Mouse (Mus musculus) cerebellum, adult 2 months (tissue): ENCODE data around the gene Krt76. TPM values are rescaled to one million over a fixed set of nuclear protein-coding genes. Genes with fewer than 3 reads are reported as not detected.

Source experiments
- DNase-seq, 2 experiments: peaks; one replicate each; pipeline ENCODE4 v3.0.0; 2021
- H3K27ac ChIP-seq: fragments of 200-500 bp; 2 replicates; pipeline ENCODE4 v1.5.1; 2012; ENCODE audit warnings: low read length, control low read depth, inconsistent platforms; ENCODE audit not compliant: insufficient read depth
- H3K27me3 ChIP-seq: fragments of 200-500 bp; 2 replicates; pipeline ENCODE4 v1.6.1; 2012; ENCODE audit warnings: inconsistent platforms, mild to moderate bottlenecking, low read length, moderate library complexity; ENCODE audit not compliant: control insufficient read depth, insufficient read depth
- H3K4me1 ChIP-seq: fragments of 200-500 bp; 2 replicates; pipeline ENCODE4 v1.6.1; 2011; ENCODE audit warnings: low read length; ENCODE audit not compliant: control insufficient read depth, insufficient read depth
- H3K4me3 ChIP-seq: fragments of 200-500 bp; replicated peaks from 2 replicates; pipeline ENCODE3; 2011; ENCODE audit warnings: mild to moderate bottlenecking, low read depth, low read length, control low read depth; ENCODE audit not compliant: insufficient read depth
- CTCF ChIP-seq: fragments of 200-500 bp; IDR thresholded peaks from 2 replicates; pipeline ENCODE4 v1.5.1; 2011; ENCODE audit warnings: low read depth, mild to moderate bottlenecking, control low read depth, low read length, moderate library complexity, borderline replicate concordance; ENCODE audit not compliant: insufficient read depth
- POLR2A ChIP-seq: fragments of 200-500 bp; IDR thresholded peaks from 2 replicates; pipeline ENCODE4 v1.6.1; 2011; ENCODE audit warnings: low read length, control low read depth, borderline replicate concordance; ENCODE audit not compliant: insufficient read depth
- WGBS: fragments of 180-500 bp; shearing (Covaris S2); methylation state at CpG from one replicate; pipeline ENCODE4 v1.1.7; 2018; 5-methylcytosine and 5-hydroxymethylcytosine counted together
- polyA plus RNA-seq: library from polyadenylated mRNA; depleted of rRNA; stranded (reverse); fragments of >200 nt; gene quantifications from 2 replicates; pipeline ENCODE4 v1.2.3, GENCODE M21; 2012; rRNA removed

The Krt76 gene
- polyA plus RNA-seq = 0.05 TPM in 1 of 2 replicates, not detected in the other

- WGBS = 67% methylated on average over 4 of the region's 4 CpGs
- Histone ChIP-seq H3K27ac (no peak within 1 kb of the TSS), H3K4me3 (no peak within 1 kb of the TSS), H3K27me3 (no peaks in the 10 kb centered on the region), H3K4me1 (no peaks in the 10 kb centered on the region)
- no peak for DNase-seq
- TF ChIP-seq CTCF (no peak), POLR2A (no peak)
Measured at GRCm38 (mm10) chr15:101892820-101893219, at the start of gene Krt76. Gene Krt76 (minus strand): TSS chr15:101892920.

- H3K4me3 ChIP-seq = no peak overlapping the region
- 54% methylated on average over 8 of the region's 8 CpGs for WGBS
- DNase-seq = no peak
- no peaks in the 10 kb centered on the region for H3K27me3 ChIP-seq
- no peaks in the 10 kb centered on the region for H3K4me1 ChIP-seq
- no peak overlapping the region for H3K27ac ChIP-seq
- TF ChIP-seq POLR2A (no peak), CTCF (no peak)
Measured at GRCm38 (mm10) chr15:101941948-101942347, 49.2 kb upstream of the Krt76 start.

- Histone ChIP-seq H3K27me3 (no peaks in the 10 kb centered on the region), H3K4me3 (no peak within 1 kb of the TSS), H3K4me1 (no peaks in the 10 kb centered on the region), H3K27ac (no peak within 1 kb of the TSS)
- DNase-seq = no peak
- WGBS = 61% methylated on average over 6 of the region's 6 CpGs
- TF ChIP-seq POLR2A (no peak), CTCF (no peak)
Measured at GRCm38 (mm10) chr15:101940274-101940829, 47.6 kb upstream of the Krt76 start, which contains the start of gene Krt79. Gene Krt79 (minus strand): TSS chr15:101940324.

- DNase-seq = no peak
- TF ChIP-seq POLR2A = no peak
- TF ChIP-seq CTCF = no peak
- WGBS = 86% methylated on average over 9 of the region's 9 CpGs
Measured at GRCm38 (mm10) chr15:101938600-101939308, 46.0 kb upstream of the Krt76 start.

GRCm38 (mm10) chr15:101933024-101933423, 40.3 kb upstream of the Krt76 start:
- TF ChIP-seq POLR2A (no peak), CTCF (no peak)
- Histone ChIP-seq H3K4me3 (no peak overlapping the region), H3K27me3 (no peaks in the 10 kb centered on the region), H3K4me1 (peaks cover 4% of the 10 kb centered on the region; the same call in 1 of the 2 replicates), H3K27ac (no peak overlapping the region)
- 70% methylated on average over 6 of the region's 6 CpGs for WGBS
- no peak for DNase-seq

More at GRCm38 (mm10) chr15:101938600-101939308, 46.0 kb upstream of the Krt76 start:
- Histone ChIP-seq H3K27ac (no peak overlapping the region), H3K27me3 (no peaks in the 10 kb centered on the region), H3K4me1 (no peaks in the 10 kb centered on the region), H3K4me3 (no peak overlapping the region)

DNA sequence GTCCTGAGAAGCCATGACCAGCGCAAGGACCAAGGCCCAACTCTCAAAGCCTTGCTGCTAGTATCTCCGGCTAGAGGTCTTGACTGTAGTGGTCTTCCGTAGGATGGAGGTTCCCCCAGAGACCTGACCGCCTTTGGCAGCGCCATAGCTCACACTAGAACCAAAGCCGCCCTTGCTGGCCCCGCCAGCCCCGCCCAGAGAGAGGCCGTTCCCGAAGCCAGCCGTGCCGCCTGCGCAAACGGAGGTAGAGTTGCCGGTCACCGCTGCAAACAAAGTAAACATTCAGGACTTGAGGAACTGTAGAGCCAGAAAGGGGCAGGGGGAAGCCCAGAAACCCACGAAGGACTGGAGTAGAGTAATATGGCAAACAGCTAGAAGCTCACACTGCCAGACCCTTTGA, 36.9 kb upstream of the Krt76 start:
- Histone ChIP-seq H3K4me1 (peaks cover 4% of the 10 kb centered on the region; the same call in 1 of the 2 replicates), H3K27ac (no peak overlapping the region), H3K4me3 (no peak overlapping the region), H3K27me3 (no peaks in the 10 kb centered on the region)
- TF ChIP-seq CTCF (no peak), POLR2A (no peak)
- WGBS = 12% methylated on average over 17 of the region's 17 CpGs
- no peak for DNase-seq

- no peak for DNase-seq
- H3K4me3 ChIP-seq = no peak overlapping the region
- H3K4me1 ChIP-seq = peaks cover 4% of the 10 kb centered on the region; the same call in 1 of the 2 replicates
- no peaks in the 10 kb centered on the region for H3K27me3 ChIP-seq
- TF ChIP-seq POLR2A (no peak), CTCF (no peak)
- WGBS = 34% methylated on average over 9 of the region's 9 CpGs
- H3K27ac ChIP-seq = no peak overlapping the region
Measured at GRCm38 (mm10) chr15:101929087-101929486, 36.4 kb upstream of the Krt76 start.

DNA sequence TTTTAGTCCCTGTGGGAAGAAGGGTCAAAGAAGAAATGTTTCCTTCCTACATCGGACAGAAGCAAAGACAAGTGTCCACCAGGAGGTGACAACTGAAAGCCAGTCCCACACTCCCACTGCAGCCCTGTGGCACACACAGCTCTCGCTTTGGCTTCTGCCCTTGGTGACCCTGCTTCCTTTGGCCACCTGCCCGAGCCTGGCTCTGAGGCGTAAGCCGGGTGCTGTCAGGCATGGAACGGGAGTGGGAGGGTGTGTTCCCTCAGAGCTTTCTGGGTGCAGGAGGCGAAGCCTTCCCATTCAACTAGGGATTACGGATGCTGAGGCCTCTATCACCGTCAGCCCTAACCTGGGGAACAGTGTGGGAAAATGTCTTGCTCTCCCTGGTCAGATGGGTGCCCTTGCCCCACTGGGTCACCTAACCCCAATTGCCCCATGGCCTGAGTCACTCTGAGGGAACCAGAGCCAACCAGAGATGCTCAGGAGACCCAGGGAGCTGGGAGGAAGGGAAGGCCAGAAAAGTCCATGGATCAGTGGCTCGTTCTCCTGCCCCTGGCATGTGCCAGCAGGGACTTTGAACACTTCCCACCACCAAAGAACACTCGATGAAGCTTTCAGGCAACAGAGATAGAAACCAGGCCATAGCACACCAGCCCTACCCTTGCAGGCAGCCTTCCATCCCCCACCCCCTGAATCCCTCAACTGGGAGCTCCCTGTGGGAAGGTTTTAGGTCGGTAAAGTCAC, 34.8 kb upstream of the Krt76 start:
- WGBS = 54% methylated on average over 12 of the region's 12 CpGs
- Histone ChIP-seq H3K4me1 (peaks cover 4% of the 10 kb centered on the region; the same call in 1 of the 2 replicates), H3K27me3 (no peaks in the 10 kb centered on the region), H3K4me3 (no peak overlapping the region), H3K27ac (no peak overlapping the region)
- no peak for TF ChIP-seq POLR2A
- no peak for DNase-seq
